Mouse (Mus musculus): Measurements from ENCODE around the gene Gm49510. TPM values are rescaled to one million over a fixed set of nuclear protein-coding genes. Genes with fewer than 3 reads are reported as not detected.
A peak's percentile ranks its signal among the peaks of the same experiment; 100 is the strongest.

The Gm49510 gene
- polyA plus RNA-seq, 1 experiment from 2014 or later: 0.16 TPM

DNA sequence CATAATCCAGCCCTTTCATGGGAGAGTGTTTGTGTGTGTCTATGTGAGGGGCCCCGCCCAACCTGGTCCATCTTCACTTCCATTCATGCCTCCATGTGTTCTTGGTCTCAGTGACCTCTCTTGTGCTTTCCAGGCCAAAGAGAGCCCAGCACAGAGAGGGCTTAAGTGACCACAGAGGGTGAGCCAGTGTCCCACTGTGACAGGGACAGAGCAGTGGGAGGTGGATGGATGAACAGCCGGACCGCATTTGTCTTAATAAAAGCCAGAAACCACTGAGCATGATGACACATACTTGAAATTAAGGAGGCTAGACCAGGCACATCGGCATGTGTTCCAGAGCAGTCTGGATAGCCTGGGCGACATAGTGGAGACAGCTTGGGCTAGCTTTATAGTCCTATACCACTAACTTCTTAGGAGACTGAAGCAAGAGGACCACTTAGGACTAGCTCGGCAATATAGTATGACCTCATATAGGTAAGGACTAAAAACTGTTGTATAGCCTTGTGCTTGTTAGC, 30.8 kb downstream of the Gm49510 start:
- DNase-seq (ENCODE audit: low spot score) (no peak), ATAC-seq (ENCODE audit: low FRiP score) (no peak)
- H3K4me3 ChIP-seq (replicated peaks; ENCODE audit: low read length): no peak overlapping the region
- no peaks in the 10 kb centered on the region for H3K36me3 ChIP-seq (replicated peaks; ENCODE audit: control insufficient read depth, insufficient read depth)
- peaks cover 15% of the 10 kb centered on the region for H3K27me3 ChIP-seq (ENCODE audit: control insufficient read depth, insufficient read depth, low read length)
- peaks cover 20% of the 10 kb centered on the region for H3K4me1 ChIP-seq (replicated peaks; ENCODE audit: control insufficient read depth, insufficient read depth, low read length)
- no peaks in the 10 kb centered on the region for H3K9me3 ChIP-seq (ENCODE audit: control insufficient read depth, low read length)
- 91% methylated on average over 6 of the region's 6 CpGs for WGBS
- H3K9ac ChIP-seq: no peak overlapping the region
- H3K4me2 ChIP-seq (replicated peaks): no peak overlapping the region
- H3K27ac ChIP-seq: no peak overlapping the region

- Histone ChIP-seq H3K36me3 (replicated peaks; ENCODE audit: control insufficient read depth, insufficient read depth) (no peaks in the 10 kb centered on the region), H3K9me3 (ENCODE audit: control insufficient read depth, low read length) (no peaks in the 10 kb centered on the region), H3K4me1 (replicated peaks; ENCODE audit: control insufficient read depth, insufficient read depth, low read length) (peaks cover 21% of the 10 kb centered on the region), H3K9ac (no peak overlapping the region), H3K4me3 (replicated peaks; ENCODE audit: low read length) (no peak overlapping the region), H3K4me2 (replicated peaks) (no peak overlapping the region), H3K27me3 (ENCODE audit: control insufficient read depth, insufficient read depth, low read length) (peaks cover 15% of the 10 kb centered on the region), H3K27ac (no peak overlapping the region)
- no peak for DNase-seq (ENCODE audit: low spot score)
- 87% methylated on average over 7 of the region's 7 CpGs for WGBS
- ATAC-seq (ENCODE audit: low FRiP score): no peak
These were observed 31.4 kb downstream of the Gm49510 start for GRCm38 (mm10) chr15:78930801-78931426.

GRCm38 (mm10) chr15:78931577-78931976, 32.1 kb downstream of the Gm49510 start:
- 24% methylated on average over 3 of the region's 3 CpGs for WGBS
- Histone ChIP-seq H3K9ac (no peak overlapping the region), H3K27ac (no peak overlapping the region), H3K4me3 (replicated peaks; ENCODE audit: low read length) (no peak overlapping the region), H3K9me3 (ENCODE audit: control insufficient read depth, low read length) (no peaks in the 10 kb centered on the region), H3K4me1 (replicated peaks; ENCODE audit: control insufficient read depth, insufficient read depth, low read length) (peaks cover 18% of the 10 kb centered on the region), H3K36me3 (replicated peaks; ENCODE audit: control insufficient read depth, insufficient read depth) (0 out of 2 replicates have a peak, but pooled peaks cover 4% of the 10 kb centered on the region), H3K4me2 (replicated peaks) (no peak overlapping the region), H3K27me3 (ENCODE audit: control insufficient read depth, insufficient read depth, low read length) (peaks cover 15% of the 10 kb centered on the region)
- ATAC-seq (ENCODE audit: low FRiP score): no peak
- no peak for DNase-seq (ENCODE audit: low spot score)

DNA sequence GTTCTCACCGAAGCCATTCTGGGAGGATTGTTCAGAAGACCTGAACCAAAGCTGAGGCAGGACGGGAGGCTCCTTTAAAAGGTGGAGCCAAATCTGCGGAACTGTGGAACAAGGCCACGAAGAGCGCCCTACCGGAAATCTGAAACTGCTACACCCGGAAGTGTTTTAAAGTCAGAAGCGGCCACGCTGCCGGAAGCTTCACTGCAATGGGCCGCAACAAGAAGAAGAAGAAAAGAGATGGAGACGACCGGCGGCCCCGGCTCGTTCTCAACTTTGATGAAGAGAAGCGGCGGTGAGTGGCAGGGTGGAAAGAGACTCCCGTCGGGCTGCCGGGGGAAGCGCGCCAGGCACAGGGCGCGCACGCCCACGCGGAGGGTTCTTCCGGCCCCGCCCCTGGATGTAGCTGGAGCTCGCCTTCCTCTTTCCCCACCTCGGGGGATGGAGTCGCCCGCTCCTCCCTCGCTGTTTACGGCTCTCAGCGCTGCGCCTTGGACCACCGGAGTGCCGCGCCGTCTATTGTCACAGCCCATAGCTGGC, 35.4 kb downstream of the Gm49510 start, which contains the start of gene Nol12:
Gene Nol12, plus strand, starts transcription at position 150 of the 537 bp plus-strand sequence.
- Histone ChIP-seq H3K9me3 (ENCODE audit: control insufficient read depth, low read length) (no peaks in the 10 kb centered on the region), H3K9ac (peak within 1 kb of the TSS; percentile 68), H3K4me1 (replicated peaks; ENCODE audit: control insufficient read depth, insufficient read depth, low read length) (peaks cover 11% of the 10 kb centered on the region), H3K27ac (peak within 1 kb of the TSS; percentile 79), H3K27me3 (ENCODE audit: control insufficient read depth, insufficient read depth, low read length) (no peaks in the 10 kb centered on the region), H3K36me3 (replicated peaks; ENCODE audit: control insufficient read depth, insufficient read depth) (peaks cover 35% of the 10 kb centered on the region), H3K4me3 (replicated peaks; ENCODE audit: low read length) (peak within 1 kb of the TSS; percentile 49), H3K4me2 (replicated peaks) (peak within 1 kb of the TSS; percentile 64)
- ATAC-seq (ENCODE audit: low FRiP score) (peak; percentile 90), DNase-seq (ENCODE audit: low spot score) (peak; percentile 94)
- under 1% methylated on average over 42 of the region's 42 CpGs for WGBS

DNA sequence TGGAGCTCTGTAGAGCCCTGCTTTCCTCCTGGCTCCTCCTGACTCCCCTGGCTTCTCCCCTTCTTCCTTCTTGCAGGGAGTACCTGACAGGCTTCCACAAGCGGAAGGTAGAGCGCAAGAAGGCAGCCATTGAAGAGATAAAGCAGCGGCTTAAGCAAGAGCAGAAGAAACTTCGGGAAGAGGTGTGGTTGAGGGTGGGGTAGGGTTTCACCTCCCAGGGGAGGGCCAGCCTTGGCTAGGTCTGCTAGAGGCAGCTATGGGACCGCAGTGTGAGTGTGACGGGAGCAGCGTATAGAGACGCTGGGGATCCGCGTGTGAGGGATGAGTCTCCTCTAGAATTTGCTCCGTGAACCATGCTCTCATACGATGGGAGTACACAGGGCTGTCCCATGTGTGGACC, 36.9 kb downstream of the Gm49510 start:
- H3K4me3 ChIP-seq (replicated peaks; ENCODE audit: low read length): no peak overlapping the region
- peaks cover 11% of the 10 kb centered on the region for H3K4me1 ChIP-seq (replicated peaks; ENCODE audit: control insufficient read depth, insufficient read depth, low read length)
- peak overlapping the region; percentile 64; the same call in 1 of the 2 replicates for H3K4me2 ChIP-seq (replicated peaks)
- ATAC-seq (ENCODE audit: low FRiP score) (no peak), DNase-seq (ENCODE audit: low spot score) (no peak)
- H3K27me3 ChIP-seq (ENCODE audit: control insufficient read depth, insufficient read depth, low read length): no peaks in the 10 kb centered on the region
- H3K9me3 ChIP-seq (ENCODE audit: control insufficient read depth, low read length): no peaks in the 10 kb centered on the region
- no peak overlapping the region for H3K9ac ChIP-seq
- 91% methylated on average over 12 of the region's 12 CpGs for whole genome bisulfite sequencing
- H3K27ac ChIP-seq: no peak overlapping the region
- H3K36me3 ChIP-seq (replicated peaks; ENCODE audit: control insufficient read depth, insufficient read depth): peaks cover 50% of the 10 kb centered on the region

DNA sequence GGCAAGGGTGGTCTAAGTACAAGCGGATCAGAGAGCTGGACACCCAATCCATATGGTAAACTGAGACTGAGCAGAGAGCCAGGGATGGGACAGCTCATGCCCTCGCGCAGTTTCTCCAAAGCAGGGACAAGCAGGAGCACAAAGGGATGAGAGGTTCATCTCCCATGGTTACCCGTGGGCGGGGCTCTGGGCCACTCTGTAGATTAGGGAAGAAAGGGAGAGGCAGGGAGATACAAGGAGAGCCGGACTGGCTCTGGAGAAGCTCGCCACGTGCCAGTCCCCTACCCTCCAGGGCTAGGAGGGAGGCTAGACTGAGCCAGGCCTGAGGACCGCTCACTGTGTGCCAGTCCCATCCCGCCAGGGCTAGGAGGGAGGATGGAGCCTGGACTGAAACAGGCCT, 37.8 kb downstream of the Gm49510 start:
- no peak for ATAC-seq (ENCODE audit: low FRiP score)
- Histone ChIP-seq H3K36me3 (replicated peaks; ENCODE audit: control insufficient read depth, insufficient read depth) (peaks cover 53% of the 10 kb centered on the region), H3K9ac (no peak overlapping the region), H3K4me3 (replicated peaks; ENCODE audit: low read length) (no peak overlapping the region), H3K27me3 (ENCODE audit: control insufficient read depth, insufficient read depth, low read length) (no peaks in the 10 kb centered on the region), H3K9me3 (ENCODE audit: control insufficient read depth, low read length) (no peaks in the 10 kb centered on the region), H3K4me1 (replicated peaks; ENCODE audit: control insufficient read depth, insufficient read depth, low read length) (peaks cover 11% of the 10 kb centered on the region), H3K27ac (no peak overlapping the region), H3K4me2 (replicated peaks) (no peak overlapping the region)
- WGBS: 82% methylated on average over 10 of the region's 10 CpGs
- no peak for DNase-seq (ENCODE audit: low spot score)

DNA sequence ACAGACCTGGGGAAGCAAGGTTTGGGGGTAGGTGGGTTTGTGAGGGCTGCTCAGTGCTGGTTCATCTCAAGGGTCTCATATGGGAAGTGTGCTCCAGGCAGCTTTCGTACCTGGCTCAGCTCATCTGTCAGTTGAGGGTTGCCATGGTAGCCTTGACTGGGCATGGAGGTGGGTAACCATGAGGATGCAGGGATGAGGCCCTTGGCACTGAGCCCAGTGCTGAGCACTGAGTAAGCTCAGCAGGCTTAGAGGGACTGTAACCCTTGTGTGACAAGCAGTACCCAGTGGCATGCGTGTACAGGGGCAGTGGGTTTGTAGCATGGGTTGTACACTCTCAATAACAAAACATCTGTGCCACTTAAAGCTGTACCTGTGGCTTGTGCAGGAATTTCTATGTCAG, 38.5 kb downstream of the Gm49510 start:
- H3K27ac ChIP-seq: no peak overlapping the region
- ATAC-seq (ENCODE audit: low FRiP score): no peak
- H3K9me3 ChIP-seq (ENCODE audit: control insufficient read depth, low read length): no peaks in the 10 kb centered on the region
- 78% methylated on average over 2 of the region's 2 CpGs for WGBS
- no peak for DNase-seq (ENCODE audit: low spot score)
- no peak overlapping the region for H3K4me3 ChIP-seq (replicated peaks; ENCODE audit: low read length)
- H3K4me1 ChIP-seq (replicated peaks; ENCODE audit: control insufficient read depth, insufficient read depth, low read length): peaks cover 11% of the 10 kb centered on the region
- H3K9ac ChIP-seq: no peak overlapping the region
- H3K36me3 ChIP-seq (replicated peaks; ENCODE audit: control insufficient read depth, insufficient read depth): peaks cover 53% of the 10 kb centered on the region
- H3K27me3 ChIP-seq (ENCODE audit: control insufficient read depth, insufficient read depth, low read length): no peaks in the 10 kb centered on the region
- no peak overlapping the region for H3K4me2 ChIP-seq (replicated peaks)

- WGBS: 94% methylated on average over 13 of the region's 13 CpGs
These were observed 40.9 kb downstream of the Gm49510 start for GRCm38 (mm10) chr15:78940325-78940724.

GRCm38 (mm10) chr15:78942663-78943062, 43.2 kb downstream of the Gm49510 start:
- WGBS: under 1% methylated on average over 9 of the region's 9 CpGs
- Histone ChIP-seq H3K9ac (peak overlapping the region; percentile 48), H3K36me3 (replicated peaks; ENCODE audit: control insufficient read depth, insufficient read depth) (peaks cover 39% of the 10 kb centered on the region), H3K27ac (no peak overlapping the region), H3K4me3 (replicated peaks; ENCODE audit: low read length) (peak overlapping the region; percentile 14; the same call in 1 of the 2 replicates), H3K4me1 (replicated peaks; ENCODE audit: control insufficient read depth, insufficient read depth, low read length) (0 out of 2 replicates have a peak, but pooled peaks cover 4% of the 10 kb centered on the region), H3K9me3 (ENCODE audit: control insufficient read depth, low read length) (no peaks in the 10 kb centered on the region), H3K27me3 (ENCODE audit: control insufficient read depth, insufficient read depth, low read length) (no peaks in the 10 kb centered on the region), H3K4me2 (replicated peaks) (peak overlapping the region; percentile 48)
- DNase-seq (ENCODE audit: low spot score) (peak; percentile 83), ATAC-seq (ENCODE audit: low FRiP score) (peak; percentile 47)

More at GRCm38 (mm10) chr15:78940325-78940724, 40.9 kb downstream of the Gm49510 start:
- H3K36me3 ChIP-seq (replicated peaks; ENCODE audit: control insufficient read depth, insufficient read depth): peaks cover 53% of the 10 kb centered on the region
- DNase-seq (ENCODE audit: low spot score): no peak
- no peak overlapping the region for H3K27ac ChIP-seq
- no peaks in the 10 kb centered on the region for H3K27me3 ChIP-seq (ENCODE audit: control insufficient read depth, insufficient read depth, low read length)
- H3K4me2 ChIP-seq (replicated peaks): no peak overlapping the region
- peaks cover 8% of the 10 kb centered on the region for H3K4me1 ChIP-seq (replicated peaks; ENCODE audit: control insufficient read depth, insufficient read depth, low read length)
- ATAC-seq (ENCODE audit: low FRiP score): no peak
- H3K9ac ChIP-seq: no peak overlapping the region
- no peaks in the 10 kb centered on the region for H3K9me3 ChIP-seq (ENCODE audit: control insufficient read depth, low read length)
- H3K4me3 ChIP-seq (replicated peaks; ENCODE audit: low read length): no peak overlapping the region
